Mouse (Mus musculus) left cerebral cortex, adult 11 months (tissue): ENCODE results near the gene Anxa6.
"Not testable (repeated sequence)": the region's sequence is repeated elsewhere in the genome, so short reads cannot be mapped to it uniquely, and the experiment has no call there.

ENCODE experiments used
- DNase-seq: peaks from one replicate; pipeline ENCODE4 v3.0.0; 2022; ENCODE audit warnings: low spot score

The Anxa6 gene

GRCm38 (mm10) chr11:54961164-54961850 lies 71.9 kb downstream of the Anxa6 start:
- DNase-seq = no peak

- DNase-seq = no peak
These were observed 73.0 kb downstream of the Anxa6 start for GRCm38 (mm10) chr11:54960251-54960650.

GRCm38 (mm10) chr11:54958571-54959073 lies 74.6 kb downstream of the Anxa6 start:
- no peak for DNase-seq

- DNase-seq = not testable (repeated sequence)
These were observed 75.5 kb downstream of the Anxa6 start for GRCm38 (mm10) chr11:54957708-54958107.

GRCm38 (mm10) chr11:54956912-54957311 lies 76.3 kb downstream of the Anxa6 start:
- no peak for DNase-seq

GRCm38 (mm10) chr11:54955735-54956480 lies 77.3 kb downstream of the Anxa6 start:
- peak; percentile 96 for DNase-seq

- not testable (repeated sequence) for DNase-seq
These were observed 77.9 kb downstream of the Anxa6 start for GRCm38 (mm10) chr11:54955400-54955734.

GRCm38 (mm10) chr11:54954716-54955115 lies 78.5 kb downstream of the Anxa6 start:
- no peak for DNase-seq

- DNase-seq = no peak
These were observed 79.2 kb downstream of the Anxa6 start for GRCm38 (mm10) chr11:54953993-54954446.

GRCm38 (mm10) chr11:54952651-54953050 lies 80.6 kb downstream of the Anxa6 start:
- no peak for DNase-seq

- DNase-seq = no peak
These were observed 82.6 kb downstream of the Anxa6 start for GRCm38 (mm10) chr11:54950684-54951083.

GRCm38 (mm10) chr11:54949717-54950116 lies 83.5 kb downstream of the Anxa6 start:
- DNase-seq = no peak

- DNase-seq = no peak
These were observed 88.5 kb downstream of the Anxa6 start for GRCm38 (mm10) chr11:54944702-54945101.

- DNase-seq = no peak
These were observed 93.2 kb downstream of the Anxa6 start for GRCm38 (mm10) chr11:54940056-54940455.

- DNase-seq = no peak
These were observed 93.7 kb downstream of the Anxa6 start for GRCm38 (mm10) chr11:54939501-54939900.

GRCm38 (mm10) chr11:54936771-54937140 lies 96.5 kb downstream of the Anxa6 start:
- DNase-seq = no peak

- DNase-seq = no peak
These were observed 97.0 kb downstream of the Anxa6 start for GRCm38 (mm10) chr11:54936035-54936770.

GRCm38 (mm10) chr11:54934198-54934597 lies 99.0 kb downstream of the Anxa6 start:
- DNase-seq = no peak

- DNase-seq = no peak
These were observed 100.7 kb downstream of the Anxa6 start for GRCm38 (mm10) chr11:54932540-54932939.

GRCm38 (mm10) chr11:54931405-54932093 lies 101.7 kb downstream of the Anxa6 start:
- DNase-seq = no peak

GRCm38 (mm10) chr11:54930318-54930979 lies 102.8 kb downstream of the Anxa6 start:
- no peak for DNase-seq

- DNase-seq = no peak
These were observed 103.5 kb downstream of the Anxa6 start for GRCm38 (mm10) chr11:54929744-54930143.
